ENCODE assay signal across 31 mouse cellular contexts in genomic region chr17:11990386-11991087, GRCm38 (mm10).
A peak's percentile ranks its signal among the peaks of the same experiment; 100 is the strongest.
DNase-seq lines count a peak whose midpoint lies in the region; ATAC-seq and TF ChIP-seq lines count a peak whose summit lies in the region.
"Had no signal": no experiment of that assay in that cellular context is flagged by ENCODE, and none has a peak within 500 bp of the region (broad histone marks: within the 10 kb centered on the region; RNA-seq: fewer than 3 reads in every experiment).

No protein-coding gene starts in this region.

- no peaks in the 10 kb centered on the region for H3K9me3 ChIP-seq in MEL (replicated peaks; ENCODE audit: insufficient read depth, low read length)
- H3K9me3 ChIP-seq in embryonic facial prominence, embryonic 12.5 days: no peaks in the 10 kb centered on the region
- no peaks in the 10 kb centered on the region for H3K9me3 ChIP-seq in limb, embryonic 13.5 days
- H3K9me3 ChIP-seq in midbrain, embryonic 16.5 days (replicated peaks; ENCODE audit: control insufficient read depth, low read length, poor library complexity, severe bottlenecking): no peaks in the 10 kb centered on the region
- H3K9me3 ChIP-seq: G1E; heart, embryonic 15.5 days; hindbrain, embryonic 15.5 days; limb, embryonic 15.5 days; liver, embryonic 13.5 days; megakaryocyte, embryonic 14.5 days; midbrain, embryonic 13.5 days had no signal

- peaks cover 10 to 51% of the 10 kb centered on the region in 2 experiments for H3K4me1 ChIP-seq in MEL (ENCODE audit: control insufficient read depth in 1 of 2, insufficient read depth in 2 of 2, low read length in 2 of 2)
- H3K4me1 ChIP-seq in embryonic facial prominence, embryonic 12.5 days: peaks cover 22% of the 10 kb centered on the region
- H3K4me1 ChIP-seq in limb, embryonic 13.5 days: peaks cover 29% of the 10 kb centered on the region
- peaks cover 3% of the 10 kb centered on the region; the same call in 1 of the 2 replicates for H3K4me1 ChIP-seq in midbrain, embryonic 16.5 days (ENCODE audit: control insufficient read depth, insufficient read depth, low read length)

- 33% methylated on average over 11 of the region's 11 CpGs for WGBS in embryonic facial prominence, embryonic 12.5 days
- WGBS in limb, embryonic 13.5 days: 14% methylated on average over 11 of the region's 11 CpGs
- WGBS in midbrain, embryonic 16.5 days: 78% methylated on average over 11 of the region's 11 CpGs

- no peak for TF ChIP-seq RAD21 in MEL (IDR thresholded peaks at IDR 0.05; ENCODE audit: low read depth, low read length)

- TF ChIP-seq CTCF in MEL (IDR thresholded peaks at IDR 0.05 in 2 of 3, conservative IDR thresholded peaks at IDR 0.05 in 1 of 3; ENCODE audit: control insufficient read depth in 1 of 3, insufficient read depth in 1 of 3, low read depth in 2 of 3, low read length in 3 of 3, poor library complexity in 1 of 3, severe bottlenecking in 1 of 3): no peak

- no peak overlapping the region for H3K4me3 ChIP-seq in MEL (ENCODE audit: control insufficient read depth in 1 of 2, insufficient read depth in 1 of 2, low read depth in 2 of 2, low read length in 2 of 2)
- H3K4me3 ChIP-seq in embryonic facial prominence, embryonic 12.5 days: no peak overlapping the region
- H3K4me3 ChIP-seq in limb, embryonic 13.5 days: no peak overlapping the region
- H3K4me3 ChIP-seq in midbrain, embryonic 16.5 days (ENCODE audit: low read depth, low read length): no peak overlapping the region
- H3K4me3 ChIP-seq: erythroblast, embryonic 14.5 days; heart, embryonic 15.5 days; hindbrain, embryonic 15.5 days; layer of hippocampus, adult 2 months; limb, embryonic 15.5 days; liver, embryonic 13.5 days; megakaryocyte, embryonic 14.5 days; midbrain, embryonic 13.5 days had no signal

- DNase-seq in embryo, embryonic 11 days: peak; percentile 36
- no peak for DNase-seq in embryo, embryonic 10.5 days (ENCODE audit: low spot score)
- DNase-seq in MEL (ENCODE audit: low read depth, low spot score): no peak
- DNase-seq in layer of hippocampus, postnatal 25 days (ENCODE audit: extremely low spot score in 1 of 2, low spot score in 1 of 2): no peak
- DNase-seq: adrenal gland, postnatal 14 days; cerebellum, adult 11-12 months; cerebellum, adult 9-11 months; forebrain, postnatal 0 days; gastrocnemius, postnatal 10 days; kidney, adult 18-20 months; kidney, postnatal 36 days; liver, embryonic 13.5 days; lung, adult 18-20 months; lung, postnatal 4 days; right cerebral cortex, postnatal 25 days; thymus, adult 18-20 months; thymus, postnatal 25 days had no signal

- H3K27ac ChIP-seq in MEL (ENCODE audit: control insufficient read depth, low read depth, low read length): peak overlapping the region; percentile 61; the same call in 1 of the 2 replicates
- H3K27ac ChIP-seq in embryonic facial prominence, embryonic 12.5 days: peak overlapping the region; percentile 80; the same call in 1 of the 2 replicates
- 0 out of 2 replicates have a peak overlapping the region, but pooled peaks have one; percentile 35 for H3K27ac ChIP-seq in limb, embryonic 13.5 days
- no peak overlapping the region for H3K27ac ChIP-seq in midbrain, embryonic 16.5 days (ENCODE audit: low read length)
- H3K27ac ChIP-seq: heart, embryonic 15.5 days; hindbrain, embryonic 15.5 days; layer of hippocampus, adult 2 months; limb, embryonic 15.5 days; liver, embryonic 13.5 days; midbrain, embryonic 13.5 days; stomach, postnatal 0 days had no signal

- ATAC-seq in embryonic facial prominence, embryonic 12.5 days (ENCODE audit: insufficient number of reproducible peaks, insufficient read depth, low FRiP score, low TSS enrichment): no peak
- ATAC-seq in limb, embryonic 13.5 days (ENCODE audit: low FRiP score, low read depth): peak; percentile 69
- ATAC-seq in midbrain, embryonic 16.5 days: no peak
- ATAC-seq: forebrain, postnatal 0 days; lung, postnatal 0 days; midbrain, embryonic 13.5 days; Patski had no signal

- H3K79me2 ChIP-seq in MEL (ENCODE audit: control insufficient read depth, insufficient read depth, low read length, poor library complexity): no peaks in the 10 kb centered on the region

- TF ChIP-seq EP300 in MEL (IDR thresholded peaks at IDR 0.05; ENCODE audit: low read depth in 1 of 2, low read length in 2 of 2): no peak

- no peak overlapping the region for H3K9ac ChIP-seq in MEL (ENCODE audit: control insufficient read depth, low read depth, low read length, poor library complexity, severe bottlenecking)
- no peak overlapping the region for H3K9ac ChIP-seq in embryonic facial prominence, embryonic 12.5 days
- H3K9ac ChIP-seq in limb, embryonic 13.5 days: no peak overlapping the region
- no peak overlapping the region for H3K9ac ChIP-seq in midbrain, embryonic 16.5 days (ENCODE audit: low read depth, low read length)
- H3K9ac ChIP-seq: forebrain, postnatal 0 days; heart, embryonic 15.5 days; hindbrain, embryonic 15.5 days; limb, embryonic 15.5 days; liver, embryonic 13.5 days; midbrain, embryonic 13.5 days had no signal

- no peak for TF ChIP-seq POLR2A in MEL (IDR thresholded peaks at IDR 0.05; ENCODE audit: control insufficient read depth in 1 of 2, insufficient read depth in 1 of 2, low read depth in 1 of 2, low read length in 2 of 2, poor library complexity in 1 of 2)

- no peaks in the 10 kb centered on the region for H3K27me3 ChIP-seq in MEL (ENCODE audit: control insufficient read depth in 1 of 2, insufficient read depth in 2 of 2, low read length in 2 of 2)
- H3K27me3 ChIP-seq in embryonic facial prominence, embryonic 12.5 days: 0 out of 2 replicates have a peak, but pooled peaks cover 3% of the 10 kb centered on the region
- peaks cover 73% of the 10 kb centered on the region for H3K27me3 ChIP-seq in limb, embryonic 13.5 days
- H3K27me3 ChIP-seq in midbrain, embryonic 16.5 days (ENCODE audit: control insufficient read depth, insufficient read depth, low read depth, low read length): no peaks in the 10 kb centered on the region
- H3K27me3 ChIP-seq: hindbrain, embryonic 15.5 days had no signal

- H3K36me3 ChIP-seq in MEL (ENCODE audit: control insufficient read depth in 1 of 2, insufficient read depth in 2 of 2, low read length in 2 of 2): peaks cover 0 to 42% of the 10 kb centered on the region in 2 experiments; a peak in 2 of 4 replicates
- H3K36me3 ChIP-seq in embryonic facial prominence, embryonic 12.5 days: no peaks in the 10 kb centered on the region
- no peaks in the 10 kb centered on the region for H3K36me3 ChIP-seq in limb, embryonic 13.5 days
- no peaks in the 10 kb centered on the region for H3K36me3 ChIP-seq in midbrain, embryonic 16.5 days (ENCODE audit: control insufficient read depth, insufficient read depth, low read length)
- H3K36me3 ChIP-seq: G1E; heart, embryonic 15.5 days; hindbrain, embryonic 15.5 days; limb, embryonic 15.5 days; liver, embryonic 13.5 days; midbrain, embryonic 13.5 days had no signal

- H3K4me2 ChIP-seq in embryonic facial prominence, embryonic 12.5 days (replicated peaks): no peak overlapping the region
- H3K4me2 ChIP-seq in limb, embryonic 13.5 days (replicated peaks): no peak overlapping the region
- H3K4me2 ChIP-seq in midbrain, embryonic 16.5 days (ENCODE audit: low read length): no peak overlapping the region
- H3K4me2 ChIP-seq: heart, embryonic 15.5 days; hindbrain, embryonic 15.5 days; limb, embryonic 15.5 days; liver, embryonic 13.5 days; midbrain, embryonic 13.5 days had no signal

TF ChIP-seq in MEL, 35 proteins besides CTCF, POLR2A, EP300 and RAD21:
- TF ChIP-seq TAL1 (IDR thresholded peaks at IDR 0.05; ENCODE audit: low read length) (no peak), USF2 (IDR thresholded peaks at IDR 0.05; ENCODE audit: borderline replicate concordance in 1 of 2, insufficient read depth in 1 of 2, low read depth in 1 of 2, low read length in 2 of 2) (no peak), NRF1 (IDR thresholded peaks at IDR 0.05; ENCODE audit: insufficient read depth, low read depth, low read length, poor library complexity, severe bottlenecking) (no peak), KAT2A (conservative IDR thresholded peaks at IDR 0.05; ENCODE audit: low read depth, low read length) (no peak), TCF12 (IDR thresholded peaks at IDR 0.05; ENCODE audit: low read depth, low read length) (no peak), ZNF384 (IDR thresholded peaks at IDR 0.05; ENCODE audit: low read depth, low read length) (no peak), ELF1 (IDR thresholded peaks at IDR 0.05; ENCODE audit: low read depth, low read length) (no peak), MXI1 (IDR thresholded peaks at IDR 0.05; ENCODE audit: low read depth, low read length) (no peak), ZKSCAN1 (IDR thresholded peaks at IDR 0.05; ENCODE audit: low read depth, low read length) (no peak), MAFK (IDR thresholded peaks at IDR 0.05; ENCODE audit: borderline replicate concordance, low read depth, low read length) (no peak), SMC3 (IDR thresholded peaks at IDR 0.05; ENCODE audit: low read depth, low read length) (no peak), MAX (IDR thresholded peaks at IDR 0.05; ENCODE audit: low read length) (no peak), BHLHE40 (IDR thresholded peaks at IDR 0.05; ENCODE audit: borderline replicate concordance, low read depth, low read length) (no peak), ZMIZ1 (IDR thresholded peaks at IDR 0.05; ENCODE audit: low read depth, low read length) (no peak), GABPA (IDR thresholded peaks at IDR 0.05; ENCODE audit: low read depth, low read length) (no peak), POLR2AphosphoS5 (IDR thresholded peaks at IDR 0.05; ENCODE audit: borderline replicate concordance, low read depth, low read length) (no peak), HCFC1 (IDR thresholded peaks at IDR 0.05; ENCODE audit: low read depth, low read length) (no peak), MYC (IDR thresholded peaks at IDR 0.05; ENCODE audit: low read depth, low read length) (no peak)
